Mouse (Mus musculus): ENCODE results near the gene Rhoj.

GRCm38 (mm10) chr12:75386731-75387130 lies 78.6 kb downstream of the Rhoj start:
- TF ChIP-seq MAX (IDR thresholded peaks at IDR 0.05): no peak
- no peak for TF ChIP-seq CTCF (IDR thresholded peaks at IDR 0.05; ENCODE audit: control insufficient read depth, insufficient read depth, insufficient read length)
- TF ChIP-seq USF1 (IDR thresholded peaks at IDR 0.05; ENCODE audit: low read depth): no peak
- TF ChIP-seq FOSL1 (IDR thresholded peaks at IDR 0.05; ENCODE audit: insufficient read depth, low read length, poor library complexity, severe bottlenecking): no peak
- no peak for TF ChIP-seq CEBPB (IDR thresholded peaks at IDR 0.05; ENCODE audit: low read depth)
- no peak for TF ChIP-seq MYOD1 (IDR thresholded peaks at IDR 0.05; ENCODE audit: control insufficient read depth, insufficient read length, low read depth)
